Mouse (Mus musculus) cerebellum, adult 2 months (tissue): ENCODE results near the gene Shcbp1l. TPM values are rescaled to one million over a fixed set of nuclear protein-coding genes. Genes with fewer than 3 reads are reported as not detected.
"Not testable (repeated sequence)": the region's sequence is repeated elsewhere in the genome, so short reads cannot be mapped to it uniquely, and the experiment has no call there.

Experiments
- DNase-seq, 2 experiments: peaks; one replicate each; pipeline ENCODE4 v3.0.0; 2021
- H3K27ac ChIP-seq: fragments of 200-500 bp; 2 replicates; pipeline ENCODE4 v1.5.1; 2012; ENCODE audit warnings: low read length, control low read depth, inconsistent platforms; ENCODE audit not compliant: insufficient read depth
- H3K27me3 ChIP-seq: fragments of 200-500 bp; 2 replicates; pipeline ENCODE4 v1.6.1; 2012; ENCODE audit warnings: inconsistent platforms, mild to moderate bottlenecking, low read length, moderate library complexity; ENCODE audit not compliant: control insufficient read depth, insufficient read depth
- H3K4me1 ChIP-seq: fragments of 200-500 bp; 2 replicates; pipeline ENCODE4 v1.6.1; 2011; ENCODE audit warnings: low read length; ENCODE audit not compliant: control insufficient read depth, insufficient read depth
- H3K4me3 ChIP-seq: fragments of 200-500 bp; replicated peaks from 2 replicates; pipeline ENCODE3; 2011; ENCODE audit warnings: mild to moderate bottlenecking, low read depth, low read length, control low read depth; ENCODE audit not compliant: insufficient read depth
- CTCF ChIP-seq: fragments of 200-500 bp; IDR thresholded peaks from 2 replicates; pipeline ENCODE4 v1.5.1; 2011; ENCODE audit warnings: low read depth, mild to moderate bottlenecking, control low read depth, low read length, moderate library complexity, borderline replicate concordance; ENCODE audit not compliant: insufficient read depth
- POLR2A ChIP-seq: fragments of 200-500 bp; IDR thresholded peaks from 2 replicates; pipeline ENCODE4 v1.6.1; 2011; ENCODE audit warnings: low read length, control low read depth, borderline replicate concordance; ENCODE audit not compliant: insufficient read depth
- WGBS: fragments of 180-500 bp; shearing (Covaris S2); methylation state at CpG from one replicate; pipeline ENCODE4 v1.1.7; 2018; 5-methylcytosine and 5-hydroxymethylcytosine counted together
- polyA plus RNA-seq: library from polyadenylated mRNA; depleted of rRNA; stranded (reverse); fragments of >200 nt; gene quantifications from 2 replicates; pipeline ENCODE4 v1.2.3, GENCODE M21; 2012

The Shcbp1l gene
- polyA plus RNA-seq, 1 experiment: 7.0 TPM

DNA sequence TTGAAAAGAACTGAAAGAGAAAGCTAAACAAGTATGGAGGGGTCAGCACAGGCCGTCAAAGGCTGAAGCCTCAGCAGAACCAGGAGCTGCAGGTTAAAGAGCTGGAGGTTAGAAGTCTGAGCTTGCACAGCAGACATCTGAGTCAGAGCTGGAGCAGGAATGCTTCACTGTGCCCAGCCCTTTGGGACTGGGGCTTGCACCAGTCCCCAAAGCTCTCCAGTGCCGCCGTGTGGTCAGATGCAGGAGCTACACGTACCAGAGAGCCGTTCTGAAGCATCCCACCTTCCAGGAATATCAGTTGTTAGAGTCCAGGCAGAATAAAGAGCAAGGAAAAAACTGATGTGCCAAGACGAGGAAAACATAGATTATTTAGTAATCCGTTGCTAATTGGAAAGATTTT, 23.2 kb upstream of the Shcbp1l start:
- DNase-seq: peak; percentile 53 to 58
- H3K27ac ChIP-seq: no peak overlapping the region
- TF ChIP-seq CTCF: peak; percentile 79
- TF ChIP-seq POLR2A: no peak
- no peaks in the 10 kb centered on the region for H3K27me3 ChIP-seq
- 3% methylated on average over 7 of the region's 7 CpGs for WGBS
- H3K4me3 ChIP-seq: no peak overlapping the region
- no peaks in the 10 kb centered on the region for H3K4me1 ChIP-seq

DNA sequence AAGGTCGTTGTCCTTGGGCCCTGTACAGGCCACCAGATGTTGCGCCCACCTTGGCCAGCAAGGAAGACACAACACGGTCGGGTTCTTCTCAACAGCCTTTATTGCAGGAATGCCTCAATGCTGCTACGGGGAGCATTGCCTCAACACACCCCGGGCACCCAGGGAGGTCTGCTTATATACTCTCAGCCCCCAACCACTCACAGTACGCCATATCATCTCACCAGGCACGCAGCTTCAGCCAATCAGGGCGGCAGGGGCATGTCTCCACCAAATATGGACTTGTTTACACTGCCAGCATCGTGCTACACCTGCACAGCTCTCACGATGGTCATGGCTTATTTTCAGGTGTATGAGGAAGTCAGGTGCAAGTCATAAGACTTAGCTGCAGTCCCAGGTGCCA, 17.3 kb upstream of the Shcbp1l start:
- not testable (repeated sequence) for H3K4me3 ChIP-seq, H3K4me1 ChIP-seq, H3K27me3 ChIP-seq, DNase-seq, H3K27ac ChIP-seq
- 84% methylated on average over 11 of the region's 11 CpGs for WGBS

DNA sequence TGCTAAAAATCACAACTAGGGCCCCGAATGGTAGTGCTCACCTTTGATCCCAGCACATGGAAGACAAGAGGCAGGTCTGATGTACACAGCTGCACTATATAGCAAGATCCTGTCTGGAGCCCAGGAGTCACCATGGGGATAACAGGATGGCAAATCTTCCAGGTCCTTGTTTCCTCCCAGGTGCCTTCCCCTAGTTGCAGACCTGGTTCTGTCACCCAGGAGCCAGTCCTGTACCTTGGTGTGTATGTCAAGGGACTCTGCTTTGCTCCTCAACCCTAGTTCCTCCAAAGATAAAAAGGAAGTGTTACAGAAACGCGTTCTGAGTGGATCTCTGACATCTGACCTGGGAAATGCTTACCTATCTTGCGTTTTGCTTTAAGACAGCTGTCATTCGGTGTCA, 16.7 kb upstream of the Shcbp1l start:
- not testable (repeated sequence) for H3K4me1 ChIP-seq, H3K27ac ChIP-seq, DNase-seq, H3K4me3 ChIP-seq, H3K27me3 ChIP-seq
- WGBS: 91% methylated on average over 5 of the region's 5 CpGs

DNA sequence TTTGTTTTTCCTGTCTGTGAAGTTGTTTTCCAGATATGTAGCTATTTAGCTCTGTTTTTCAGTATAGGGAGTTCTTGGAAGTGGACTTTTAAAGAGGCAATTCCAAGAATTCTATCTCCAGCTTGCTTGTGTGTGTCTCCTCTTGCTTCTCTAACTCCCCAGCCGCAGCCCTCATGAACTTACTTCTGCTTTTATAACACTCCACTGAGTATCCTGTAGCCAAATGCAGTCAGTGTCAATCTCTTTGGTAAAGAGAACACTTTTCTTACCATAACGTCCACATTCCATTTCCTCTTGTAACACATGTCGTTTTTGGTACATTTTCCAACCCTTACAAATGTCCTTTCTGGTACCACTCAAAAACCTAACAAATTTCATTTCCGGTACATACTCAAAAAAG, 14.0 kb upstream of the Shcbp1l start:
- H3K4me3 ChIP-seq, DNase-seq, H3K27ac ChIP-seq, H3K27me3 ChIP-seq, H3K4me1 ChIP-seq: not testable (repeated sequence)
- 99% methylated on average over 2 of the region's 4 CpGs for WGBS

DNA sequence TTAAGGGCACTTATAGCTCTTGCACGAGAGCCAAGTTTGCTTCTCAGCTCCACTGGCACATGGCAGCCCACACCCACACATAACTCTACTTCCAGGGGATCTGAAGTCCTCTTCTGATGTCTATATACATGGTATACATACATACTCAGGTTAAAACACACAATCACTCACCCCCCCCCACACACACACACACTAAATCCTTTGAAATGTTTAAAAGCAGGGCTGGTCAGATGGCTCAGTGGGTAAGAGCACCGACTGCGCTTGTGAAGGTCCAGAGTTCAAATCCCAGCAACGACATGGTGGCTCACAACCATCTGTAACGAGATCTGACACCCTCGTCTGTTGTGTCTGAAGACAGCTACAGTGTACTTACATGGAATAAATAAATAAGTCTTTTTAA, 13.2 kb upstream of the Shcbp1l start:
- WGBS: 92% methylated on average over 6 of the region's 6 CpGs
- no peaks in the 10 kb centered on the region for H3K4me1 ChIP-seq
- no peak overlapping the region for H3K27ac ChIP-seq
- H3K4me3 ChIP-seq: no peak overlapping the region
- no peaks in the 10 kb centered on the region for H3K27me3 ChIP-seq
- DNase-seq: no peak
- TF ChIP-seq POLR2A (no peak), CTCF (no peak)

DNA sequence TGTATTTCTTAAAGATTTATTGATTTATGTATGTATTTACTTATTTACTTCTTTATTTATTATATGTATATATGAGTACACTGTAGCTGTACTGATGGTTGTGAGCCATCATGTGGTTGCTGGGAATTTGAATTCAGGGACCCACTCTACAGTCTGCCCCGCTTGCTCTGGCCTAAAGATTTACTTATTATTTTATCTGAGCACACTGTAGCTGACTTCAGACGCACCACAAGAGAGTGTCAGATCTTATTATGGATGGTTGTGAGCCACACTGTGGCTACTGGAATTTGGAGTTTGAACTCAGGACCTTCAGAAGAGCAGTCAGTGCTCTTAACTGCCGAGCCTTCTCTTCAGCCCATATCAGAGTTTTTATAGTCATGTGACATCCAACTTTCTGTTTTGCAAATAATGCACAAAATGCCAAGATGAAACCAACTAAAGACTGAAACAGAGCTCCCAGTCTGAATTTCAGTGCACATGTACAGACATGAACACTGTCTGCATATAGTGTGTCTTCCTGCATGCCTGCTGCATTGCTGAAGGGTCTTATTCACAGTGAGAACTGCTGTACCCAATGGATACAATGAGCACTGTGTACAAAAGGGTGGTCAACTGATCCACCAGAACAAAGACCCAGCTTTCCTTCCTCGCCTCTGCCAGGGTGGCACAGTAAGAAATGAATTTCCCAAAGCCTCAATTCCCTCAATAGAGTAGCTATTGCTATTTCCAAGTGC, 12.1 kb upstream of the Shcbp1l start:
- 86% methylated on average over 3 of the region's 4 CpGs for WGBS
- H3K27ac ChIP-seq, H3K4me3 ChIP-seq, H3K27me3 ChIP-seq, H3K4me1 ChIP-seq, DNase-seq: not testable (repeated sequence)

DNA sequence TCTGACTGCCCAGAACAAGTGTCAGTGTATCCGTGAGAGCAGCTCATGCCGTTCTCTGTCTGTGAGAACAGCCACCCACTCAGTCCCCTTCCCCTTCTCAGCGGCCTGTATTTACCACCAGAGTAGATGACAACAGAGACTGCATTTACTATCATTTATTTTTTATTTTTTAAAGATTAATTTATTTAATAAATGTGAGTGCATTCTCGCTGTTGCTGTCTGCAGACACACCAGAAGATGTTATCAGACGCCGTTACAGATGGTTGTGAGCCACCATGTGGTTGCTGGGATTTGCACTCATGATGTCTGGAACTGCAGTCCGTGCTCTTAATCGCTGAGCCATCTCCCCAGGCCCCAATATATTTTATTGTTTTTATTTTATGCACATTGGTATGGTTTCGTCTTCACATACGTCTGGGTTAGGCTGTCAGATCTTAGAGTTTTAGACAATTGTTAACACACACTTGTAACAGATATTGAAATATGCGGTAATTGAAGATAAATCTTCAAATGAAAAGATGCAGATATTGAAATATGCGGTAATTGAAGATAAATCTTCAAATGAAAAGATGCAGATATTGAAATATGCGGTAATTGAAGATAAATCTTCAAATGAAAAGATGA, 11.5 kb upstream of the Shcbp1l start:
- H3K27me3 ChIP-seq, H3K27ac ChIP-seq, H3K4me3 ChIP-seq, H3K4me1 ChIP-seq: not testable (repeated sequence)
- peak in 1 of 2 experiments; percentile 8 for DNase-seq
- WGBS: 85% methylated on average over 13 of the region's 13 CpGs

DNA sequence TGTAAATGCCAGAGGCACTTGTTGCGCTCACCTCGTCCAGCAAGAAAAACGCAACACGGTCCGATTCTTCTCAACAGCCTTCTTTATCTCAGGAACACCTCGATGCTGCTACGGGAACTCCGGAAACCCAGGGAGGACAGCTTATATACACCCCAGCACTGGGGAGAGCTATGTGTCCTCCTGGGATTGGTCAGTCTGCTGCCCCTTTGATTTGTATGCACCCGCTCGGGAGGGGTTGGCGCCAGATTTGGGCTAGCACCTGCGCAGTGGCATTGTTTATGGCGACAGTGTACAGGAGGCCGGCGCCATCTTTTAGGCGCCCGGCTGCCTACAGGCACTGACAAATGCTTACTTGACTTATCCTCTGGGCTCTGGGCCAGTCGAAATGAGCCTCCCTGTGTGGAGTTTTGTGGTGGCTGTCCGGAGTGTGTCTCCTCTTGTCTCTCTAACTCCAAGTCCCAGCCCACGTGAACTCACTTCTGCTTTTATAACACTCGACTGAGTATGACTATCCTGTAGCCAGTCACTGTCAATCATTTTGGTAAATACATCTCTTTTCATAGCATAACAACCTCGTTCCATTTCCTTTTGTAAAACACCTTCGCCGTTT, 10.7 kb upstream of the Shcbp1l start:
- WGBS: 80% methylated on average over 24 of the region's 24 CpGs
- H3K4me1 ChIP-seq, H3K27ac ChIP-seq: not testable (repeated sequence)

DNA sequence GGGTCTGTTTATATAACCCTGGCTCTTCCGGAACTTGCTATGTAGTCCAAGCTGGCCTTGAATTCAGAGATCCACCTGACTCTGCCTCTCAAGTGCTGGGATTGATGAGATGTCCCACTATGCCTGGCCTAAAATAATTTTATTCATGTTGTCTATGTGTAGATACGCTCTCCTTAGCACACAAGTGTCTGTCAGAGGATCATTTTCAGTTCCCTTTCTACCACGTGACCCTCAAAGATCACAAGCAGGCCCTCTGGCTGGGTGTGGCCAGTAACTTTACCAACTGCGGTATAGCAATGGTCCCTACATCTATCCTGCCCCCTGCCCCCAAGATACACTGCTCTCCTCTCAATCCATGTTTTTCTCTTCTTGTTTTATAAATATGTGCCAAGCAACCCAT, 10.0 kb upstream of the Shcbp1l start:
- TF ChIP-seq CTCF (no peak), POLR2A (no peak)
- no peak overlapping the region; the same call in 1 of the 2 replicates for H3K27ac ChIP-seq
- H3K4me3 ChIP-seq: no peak overlapping the region
- DNase-seq: peak in 1 of 2 experiments; percentile 14
- H3K27me3 ChIP-seq: no peaks in the 10 kb centered on the region
- H3K4me1 ChIP-seq: no peaks in the 10 kb centered on the region
- 93% methylated on average over 4 of the region's 4 CpGs for WGBS

More for the DNA sequence above, 10.7 kb upstream of the Shcbp1l start:
- H3K4me3 ChIP-seq, H3K27me3 ChIP-seq: not testable (repeated sequence)
- DNase-seq: peak; percentile 29 to 45

DNA sequence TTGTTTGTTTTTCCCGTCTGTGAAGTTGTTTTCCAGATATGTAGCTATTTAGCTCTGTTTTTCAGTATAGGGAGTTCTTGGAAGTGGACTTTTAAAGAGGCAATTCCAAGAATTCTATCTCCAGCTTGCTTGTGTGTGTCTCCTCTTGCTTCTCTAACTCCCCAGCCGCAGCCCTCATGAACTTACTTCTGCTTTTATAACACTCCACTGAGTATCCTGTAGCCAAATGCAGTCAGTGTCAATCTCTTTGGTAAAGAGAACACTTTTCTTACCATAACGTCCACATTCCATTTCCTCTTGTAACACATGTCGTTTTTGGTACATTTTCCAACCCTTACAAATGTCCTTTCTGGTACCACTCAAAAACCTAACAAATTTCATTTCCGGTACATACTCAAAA, 9.2 kb upstream of the Shcbp1l start:
- WGBS: 88% methylated on average over 2 of the region's 5 CpGs
- not testable (repeated sequence) for H3K27ac ChIP-seq, H3K27me3 ChIP-seq, DNase-seq, H3K4me3 ChIP-seq, H3K4me1 ChIP-seq

DNA sequence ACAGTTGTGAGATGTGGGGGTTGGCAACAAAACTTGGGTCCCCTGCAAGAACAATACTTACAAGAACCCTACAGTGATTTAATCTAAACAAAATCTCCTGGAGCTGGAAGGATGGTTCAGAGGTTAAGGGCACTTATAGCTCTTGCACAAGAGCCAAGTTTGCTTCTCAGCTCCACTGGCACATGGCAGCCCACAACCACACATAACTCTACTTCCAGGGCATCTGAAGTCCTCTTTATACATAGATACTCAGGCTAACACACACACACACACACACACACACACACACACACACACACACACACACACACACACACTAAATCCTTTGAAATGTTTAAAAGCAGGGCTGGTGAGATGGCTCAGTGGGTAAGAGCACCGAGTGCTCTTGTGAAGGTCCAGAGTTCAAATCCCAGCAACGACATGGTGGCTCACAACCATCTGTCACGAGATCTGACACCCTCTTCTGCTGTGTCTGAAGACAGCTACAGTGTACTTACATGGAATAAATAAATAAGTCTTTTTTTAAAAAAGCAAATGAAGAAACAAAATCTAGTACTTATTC, 8.6 kb upstream of the Shcbp1l start:
- not testable (repeated sequence) for H3K27me3 ChIP-seq, H3K27ac ChIP-seq, H3K4me3 ChIP-seq, H3K4me1 ChIP-seq, DNase-seq
- whole genome bisulfite sequencing: 85% methylated on average over 3 of the region's 3 CpGs

DNA sequence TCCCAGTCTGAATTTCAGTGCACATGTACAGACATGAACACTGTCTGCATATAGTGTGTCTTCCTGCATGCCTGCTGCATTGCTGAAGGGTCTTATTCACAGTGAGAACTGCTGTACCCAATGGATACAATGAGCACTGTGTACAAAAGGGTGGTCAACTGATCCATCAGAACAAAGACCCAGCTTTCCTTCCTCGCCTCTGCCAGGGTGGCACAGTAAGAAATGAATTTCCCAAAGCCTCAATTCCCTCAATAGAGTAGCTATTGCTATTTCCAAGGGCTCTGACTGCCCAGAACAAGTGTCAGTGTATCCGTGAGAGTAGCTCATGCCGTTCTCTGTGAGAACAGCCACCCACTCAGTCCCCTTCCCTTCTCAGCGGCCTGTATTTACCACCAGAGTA, 7.2 kb upstream of the Shcbp1l start:
- not testable (repeated sequence) for H3K27ac ChIP-seq, H3K4me1 ChIP-seq, H3K27me3 ChIP-seq, DNase-seq, H3K4me3 ChIP-seq
- WGBS: 76% methylated on average over 4 of the region's 4 CpGs
